8 mouse cellular contexts compared by ENCODE assay signal in the genomic region with DNA sequence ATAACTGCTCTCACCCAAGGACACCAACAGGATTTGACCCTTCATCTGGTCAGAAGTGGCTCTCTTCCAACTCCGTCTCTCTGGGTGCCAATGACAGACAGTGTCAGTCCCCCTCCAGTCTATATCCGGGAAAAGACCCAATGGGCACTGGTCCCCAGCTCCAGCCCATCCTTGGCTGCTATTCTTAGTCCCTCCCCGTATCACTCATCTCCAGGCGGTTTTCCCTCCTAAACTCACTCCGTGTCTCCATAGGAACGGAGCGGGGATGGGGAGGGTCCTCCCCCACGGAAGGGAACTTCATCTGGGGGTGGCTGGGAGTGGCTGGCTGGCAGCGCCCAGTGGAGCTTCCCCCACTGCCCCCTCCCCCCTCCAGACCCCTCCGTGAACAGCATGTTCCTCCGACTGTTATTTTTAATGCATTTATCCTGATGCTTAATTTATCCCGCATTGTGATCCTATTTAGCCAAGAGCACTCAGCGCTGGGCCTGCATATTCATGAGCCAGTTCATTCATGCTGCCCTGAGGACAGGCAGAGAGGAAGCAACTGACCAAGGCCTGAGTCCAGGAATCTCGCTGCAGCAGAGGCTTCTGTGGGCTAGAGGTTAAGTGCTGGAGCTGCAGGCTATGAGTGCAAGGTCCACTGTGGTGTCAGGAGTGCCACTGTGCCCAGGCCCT. TPM values are rescaled to one million over a fixed set of nuclear protein-coding genes. Genes with fewer than 3 reads are reported as not detected.
DNase-seq lines count a peak whose midpoint lies in the region; ATAC-seq and TF ChIP-seq lines count a peak whose summit lies in the region.
"Had no signal": no experiment of that assay in that cellular context is flagged by ENCODE, and none has a peak within 500 bp of the region (broad histone marks: within the 10 kb centered on the region; RNA-seq: fewer than 3 reads in every experiment).

No protein-coding gene starts in this region.

- peak; percentile 73 for DNase-seq in liver, adult 2 months (ENCODE audit: extremely low read depth, low read depth, low spot score)
- DNase-seq in heart, adult 9 months (ENCODE audit: low spot score in 2 of 2): peak; percentile 68 to 69
- peak; percentile 62 to 71 for DNase-seq in layer of hippocampus, adult 2 months (ENCODE audit: low spot score in 2 of 2)
- DNase-seq in ovary, postnatal 10 days (ENCODE audit: low spot score): no peak
- DNase-seq in ovary, postnatal 36 days (ENCODE audit: low spot score): no peak

- H3K27me3 ChIP-seq in liver, adult 2 months (ENCODE audit: control insufficient read depth, insufficient read depth, low read length): no peaks in the 10 kb centered on the region
- H3K27me3 ChIP-seq in liver, embryonic 12.5 days (replicated peaks): peaks cover 21% of the 10 kb centered on the region; the same call in 1 of the 2 replicates
- no peaks in the 10 kb centered on the region for H3K27me3 ChIP-seq in neural tube, embryonic 15.5 days (replicated peaks)

- TF ChIP-seq CTCF in liver, adult 2 months (IDR thresholded peaks at IDR 0.05; ENCODE audit: low read depth, low read length): no peak
- TF ChIP-seq CTCF in layer of hippocampus, adult 2 months (conservative IDR thresholded peaks at IDR 0.05): no peak

- no peaks in the 10 kb centered on the region for H3K9me3 ChIP-seq in liver, embryonic 12.5 days (replicated peaks)
- no peaks in the 10 kb centered on the region for H3K9me3 ChIP-seq in neural tube, embryonic 15.5 days (replicated peaks)

- no peak overlapping the region for H3K4me2 ChIP-seq in liver, embryonic 12.5 days
- H3K4me2 ChIP-seq in neural tube, embryonic 15.5 days: peak overlapping the region; percentile 40

- 67% methylated on average over 14 of the region's 14 CpGs for WGBS in liver, adult 2 months
- 54% methylated on average over 14 of the region's 14 CpGs for WGBS in liver, embryonic 12.5 days (ENCODE audit: insufficient replicate concordance)
- WGBS in neural tube, embryonic 15.5 days: 20% methylated on average over 14 of the region's 14 CpGs

- H3K79me2 ChIP-seq in liver, adult 2 months (ENCODE audit: control insufficient read depth, insufficient read depth, low read length): no peaks in the 10 kb centered on the region

- no peak overlapping the region for H3K27ac ChIP-seq in liver, adult 2 months (replicated peaks; ENCODE audit: insufficient read depth, low read depth, low read length)
- H3K27ac ChIP-seq in liver, embryonic 12.5 days: no peak overlapping the region
- H3K27ac ChIP-seq in layer of hippocampus, adult 2 months: peak overlapping the region; percentile 75
- H3K27ac ChIP-seq in neural tube, embryonic 15.5 days (replicated peaks): 0 out of 2 replicates have a peak overlapping the region, but pooled peaks have one; percentile 33

- no peak overlapping the region for H3K4me3 ChIP-seq in liver, adult 2 months (ENCODE audit: insufficient read depth, low read depth, low read length)
- H3K4me3 ChIP-seq in liver, embryonic 12.5 days: no peak overlapping the region
- H3K4me3 ChIP-seq in layer of hippocampus, adult 2 months: peak overlapping the region; percentile 18; the same call in 1 of the 2 replicates
- no peak overlapping the region for H3K4me3 ChIP-seq in neural tube, embryonic 15.5 days (replicated peaks)

- no peaks in the 10 kb centered on the region for H3K4me1 ChIP-seq in liver, adult 2 months (ENCODE audit: control insufficient read depth, insufficient read depth, low read length)
- no peaks in the 10 kb centered on the region for H3K4me1 ChIP-seq in liver, embryonic 12.5 days
- H3K4me1 ChIP-seq in neural tube, embryonic 15.5 days: peaks cover 14% of the 10 kb centered on the region

- ATAC-seq in liver, embryonic 12.5 days: no peak
- ATAC-seq in neural tube, embryonic 15.5 days (ENCODE audit: low FRiP score): peak; percentile 32; the same call in 1 of the 2 replicates
- ATAC-seq: Patski had no signal

- no peak overlapping the region for H3K9ac ChIP-seq in liver, adult 2 months (ENCODE audit: low read depth, low read length)
- no peak overlapping the region for H3K9ac ChIP-seq in liver, embryonic 12.5 days
- peak overlapping the region; percentile 32; the same call in 1 of the 2 replicates for H3K9ac ChIP-seq in neural tube, embryonic 15.5 days (replicated peaks)

- H3K36me3 ChIP-seq in liver, adult 2 months (ENCODE audit: control insufficient read depth, insufficient read depth, low read length): no peaks in the 10 kb centered on the region
- no peaks in the 10 kb centered on the region for H3K36me3 ChIP-seq in liver, embryonic 12.5 days
- no peaks in the 10 kb centered on the region for H3K36me3 ChIP-seq in neural tube, embryonic 15.5 days

- TF ChIP-seq POLR2A in liver, adult 2 months (IDR thresholded peaks at IDR 0.05; ENCODE audit: extremely low read depth, insufficient read depth, low read length): no peak

RNA-seq across cellular contexts. Expression of a gene that starts 28.6 kb away (rescaled TPM):
- total RNA-seq in liver, adult 2 months (2014; rRNA removed): 3.2 and 4.0 TPM in 2 replicates
- 13.9 and 22.8 TPM in 2 replicates for polyA plus RNA-seq in liver, adult 2 months (2012; rRNA removed)
- polyA plus RNA-seq in liver, embryonic 12.5 days (2016; fragmentation: Nextera tagmentation; extraction: Ambion mirVana): 24.5 and 28.7 TPM in 2 replicates
- 100 to 1,000 TPM; 194 to 198 TPM for total RNA-seq in layer of hippocampus, adult 2 months (2021)
- polyA plus RNA-seq in neural tube, embryonic 15.5 days (2015; fragmentation: Nextera tagmentation; extraction: Ambion mirVana): 161 and 188 TPM in 2 replicates

RNA-seq across cellular contexts. Expression of a gene that starts 37.5 kb away (rescaled TPM):
- 10.4 and 11.5 TPM in 2 replicates for total RNA-seq in liver, adult 2 months (2014; rRNA removed)
- 20.0 and 31.1 TPM in 2 replicates for polyA plus RNA-seq in liver, adult 2 months (2012; rRNA removed)
- polyA plus RNA-seq in liver, embryonic 12.5 days (2016; fragmentation: Nextera tagmentation; extraction: Ambion mirVana): 20.9 and 22.6 TPM in 2 replicates
- total RNA-seq in layer of hippocampus, adult 2 months (2021): 10 to 100 TPM; 35.6 to 39.0 TPM
- 42.0 and 42.8 TPM in 2 replicates for polyA plus RNA-seq in neural tube, embryonic 15.5 days (2015; fragmentation: Nextera tagmentation; extraction: Ambion mirVana)

Comparison
In these comparisons a context has a peak if more than half of its experiments do, and no peak if none do; other contexts are left out.
1. DNase-seq: peak in liver, adult 2 months (single experiment), heart, adult 9 months (2 of 2) and layer of hippocampus, adult 2 months (2 of 2); none in ovary, postnatal 10 days (single experiment) and ovary, postnatal 36 days (single experiment).
2. H3K27ac ChIP-seq: peak in layer of hippocampus, adult 2 months (single experiment) and neural tube, embryonic 15.5 days (single experiment); none in liver, adult 2 months (single experiment) and liver, embryonic 12.5 days (single experiment).